Mouse (Mus musculus): ENCODE data around the gene Hba-a1.
"Not testable (repeated sequence)": the region's sequence is repeated elsewhere in the genome, so short reads cannot be mapped to it uniquely, and the experiment has no call there.

Hba-a1 gene

DNA sequence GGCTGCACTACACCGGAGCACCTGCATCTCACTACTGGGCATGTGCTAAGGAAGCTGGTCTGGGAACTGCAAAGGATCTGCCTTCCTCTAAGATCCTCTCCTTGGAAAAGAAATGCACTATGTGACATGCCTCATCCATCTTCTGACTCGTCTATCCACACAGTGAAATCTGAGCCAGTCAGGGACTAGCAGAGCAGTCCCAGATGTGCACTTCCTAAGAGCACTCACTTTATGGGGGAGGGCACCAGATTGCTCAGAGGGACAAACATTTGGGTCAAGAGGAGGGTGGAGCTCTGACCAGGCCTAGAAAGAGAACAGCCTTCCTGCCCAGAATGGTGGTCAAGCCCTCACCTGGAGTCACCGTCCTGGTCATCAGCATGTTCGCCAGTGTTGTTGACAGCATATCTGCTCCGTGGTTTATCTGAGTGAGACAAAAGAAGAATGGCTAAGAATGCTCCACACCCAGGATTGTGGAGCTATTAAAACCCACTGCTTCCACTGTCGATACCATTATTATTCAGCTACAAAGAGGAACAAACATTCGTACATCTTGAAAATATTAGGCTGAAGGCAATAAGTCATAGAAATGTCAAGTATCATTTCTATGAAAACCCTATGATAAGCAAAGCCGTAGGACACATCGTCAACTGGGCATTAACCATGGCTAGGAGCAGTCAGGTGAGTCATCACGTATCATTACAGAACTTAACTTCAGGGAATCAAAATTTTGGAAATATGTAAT, 20.5 kb upstream of the Hba-a1 start:
- DNase-seq (ENCODE audit: low spot score): no peak

DNA sequence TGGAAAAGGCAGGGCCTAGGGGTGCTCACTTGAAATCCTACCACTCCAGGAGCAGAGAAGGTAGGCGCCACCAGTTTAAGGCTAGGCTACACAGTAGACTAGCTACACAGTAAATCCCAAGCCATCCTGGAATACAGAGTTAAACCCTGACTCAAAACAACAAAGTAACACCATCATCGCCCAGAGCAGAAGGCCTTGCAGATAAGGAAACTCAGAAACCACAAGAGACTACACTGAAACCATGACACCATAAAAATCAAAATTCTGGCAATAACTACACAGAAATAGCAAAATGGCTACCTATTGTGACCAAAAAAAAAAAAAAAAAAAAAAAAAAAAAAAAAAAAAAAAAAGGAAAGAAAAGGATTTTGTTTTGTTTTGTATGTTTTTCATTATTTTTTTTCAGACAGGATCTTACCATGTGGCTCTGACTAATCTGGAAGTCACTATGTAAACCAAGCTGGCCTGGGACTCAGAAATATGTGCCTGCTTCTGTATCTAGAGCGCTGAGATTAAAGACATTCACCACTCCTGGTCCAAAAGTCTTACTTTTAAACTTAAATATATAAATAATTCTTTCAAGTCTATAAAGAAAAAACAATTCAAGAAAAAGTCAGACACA, 18.1 kb upstream of the Hba-a1 start:
- no peak for DNase-seq (ENCODE audit: low spot score)

GRCm38 (mm10) chr11:32266194-32266593, 17.1 kb upstream of the Hba-a1 start:
- DNase-seq (ENCODE audit: low spot score): no peak

- DNase-seq (ENCODE audit: low spot score): no peak
Observed at GRCm38 (mm10) chr11:32266776-32267175, 16.5 kb upstream of the Hba-a1 start.

DNA sequence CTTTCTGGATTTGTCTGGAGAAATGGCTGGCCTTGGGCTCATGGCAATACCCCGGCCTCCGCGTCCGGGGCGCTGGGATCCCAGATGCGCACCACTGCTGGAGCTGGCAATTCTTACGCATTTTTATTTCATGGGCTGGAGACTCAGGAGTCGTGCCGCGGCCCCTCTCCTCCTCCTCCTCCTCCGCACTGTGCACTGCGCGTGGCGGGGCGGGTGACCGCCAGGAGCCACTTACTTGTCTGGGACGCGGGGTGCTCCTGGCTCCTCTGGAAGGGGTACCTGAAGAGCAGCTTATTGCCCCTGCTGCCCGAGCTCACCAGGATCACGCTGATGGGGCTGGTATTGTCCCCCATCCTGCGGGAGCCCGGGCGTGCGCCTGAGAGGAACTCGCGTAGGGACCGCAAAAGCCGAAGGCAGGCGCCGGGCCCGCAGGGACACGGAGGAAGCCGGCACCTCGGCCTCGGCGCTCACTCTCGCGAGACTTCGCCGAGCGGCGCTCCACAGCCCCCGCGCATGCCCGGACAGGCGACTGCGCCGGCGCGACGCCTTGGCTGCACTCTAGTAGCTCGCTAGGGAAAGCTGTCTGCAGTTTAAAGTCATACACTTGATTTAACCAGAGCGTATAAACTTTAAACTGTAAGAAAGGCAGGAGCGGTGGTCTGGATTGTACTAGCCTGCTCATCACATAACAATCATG, 16.0 kb upstream of the Hba-a1 start, which contains the start of gene Nprl3:
Nprl3 (minus strand) TSS at position 520 of the 697 bp plus-strand sequence.
- DNase-seq (ENCODE audit: low spot score): peak; percentile 93

GRCm38 (mm10) chr11:32267964-32268363, 15.3 kb upstream of the Hba-a1 start:
- DNase-seq (ENCODE audit: low spot score): no peak

GRCm38 (mm10) chr11:32268952-32269351, 14.4 kb upstream of the Hba-a1 start:
- DNase-seq (ENCODE audit: low spot score): no peak

DNA sequence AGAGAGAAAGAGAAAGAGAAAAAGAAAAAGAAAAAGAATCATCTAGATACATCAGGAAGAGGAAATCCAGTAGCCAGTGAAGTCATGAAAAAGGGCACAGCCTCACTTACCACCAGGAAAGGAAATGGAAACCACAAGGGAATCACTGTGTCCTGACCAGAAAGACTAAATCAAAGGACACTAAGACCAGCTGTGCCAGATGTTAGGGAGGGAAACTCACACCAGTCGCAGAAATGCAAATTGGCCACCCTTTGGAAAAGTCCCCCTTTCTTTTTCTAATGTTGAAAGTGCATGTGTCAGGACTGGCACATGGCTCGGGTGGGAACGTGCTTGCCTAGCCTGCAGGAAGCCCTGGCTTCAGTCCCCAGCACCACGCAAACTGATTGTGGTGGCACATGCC, 12.1 kb upstream of the Hba-a1 start:
- no peak for DNase-seq (ENCODE audit: low spot score)

DNA sequence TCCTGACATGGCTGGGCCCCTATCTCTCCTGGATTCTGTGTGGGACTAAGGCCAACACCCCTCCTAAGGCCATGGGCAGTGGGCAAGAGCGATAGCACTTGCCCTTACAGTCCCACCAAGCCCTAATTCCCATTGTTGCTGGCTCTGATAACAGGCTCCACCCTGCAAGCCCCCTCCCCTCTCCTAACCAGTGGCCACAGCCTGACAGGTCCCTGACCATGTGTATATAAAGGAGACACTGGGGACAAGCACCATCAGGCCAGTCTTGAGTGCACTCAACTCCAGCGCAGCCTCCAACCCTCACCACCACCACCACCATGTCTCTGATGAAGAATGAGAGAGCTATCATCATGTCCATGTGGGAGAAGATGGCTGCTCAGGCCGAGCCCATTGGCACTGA, 7.0 kb upstream of the Hba-a1 start, which contains the start of gene Hba-x:
Hba-x (plus strand) TSS at position 54 of the 400 bp plus-strand sequence.
- DNase-seq (ENCODE audit: low spot score): peak; percentile 52

GRCm38 (mm10) chr11:32277736-32278457, 5.4 kb upstream of the Hba-a1 start:
- peak; percentile 48 for DNase-seq (ENCODE audit: low spot score)

GRCm38 (mm10) chr11:32278458-32278957, 4.8 kb upstream of the Hba-a1 start:
- no peak for DNase-seq (ENCODE audit: low spot score)

DNA sequence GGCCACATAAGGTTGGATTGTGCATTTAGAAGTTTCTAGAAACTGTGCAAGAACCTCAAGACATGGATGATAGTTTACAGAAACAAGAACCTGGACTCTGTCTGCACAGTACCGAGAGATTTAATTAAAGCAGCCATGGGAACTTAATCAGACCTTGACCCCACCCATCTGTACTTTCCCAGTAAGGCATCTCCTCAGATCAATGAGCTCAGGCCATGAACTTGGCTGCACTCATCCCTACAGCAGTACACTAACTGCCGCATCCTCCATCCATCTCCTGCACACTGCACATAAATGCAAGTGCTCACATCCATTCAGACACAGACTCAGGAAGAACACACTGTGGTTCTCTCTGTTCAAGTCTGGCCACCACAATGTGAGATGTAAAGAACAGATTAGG, 2.7 kb upstream of the Hba-a1 start:
- no peak for DNase-seq (ENCODE audit: low spot score)

- DNase-seq (ENCODE audit: low spot score): no peak
Observed at GRCm38 (mm10) chr11:32281416-32282144, 1.7 kb upstream of the Hba-a1 start.

GRCm38 (mm10) chr11:32284582-32284981, 1.3 kb downstream of the Hba-a1 start:
- not testable (repeated sequence) for DNase-seq (ENCODE audit: low spot score)

DNA sequence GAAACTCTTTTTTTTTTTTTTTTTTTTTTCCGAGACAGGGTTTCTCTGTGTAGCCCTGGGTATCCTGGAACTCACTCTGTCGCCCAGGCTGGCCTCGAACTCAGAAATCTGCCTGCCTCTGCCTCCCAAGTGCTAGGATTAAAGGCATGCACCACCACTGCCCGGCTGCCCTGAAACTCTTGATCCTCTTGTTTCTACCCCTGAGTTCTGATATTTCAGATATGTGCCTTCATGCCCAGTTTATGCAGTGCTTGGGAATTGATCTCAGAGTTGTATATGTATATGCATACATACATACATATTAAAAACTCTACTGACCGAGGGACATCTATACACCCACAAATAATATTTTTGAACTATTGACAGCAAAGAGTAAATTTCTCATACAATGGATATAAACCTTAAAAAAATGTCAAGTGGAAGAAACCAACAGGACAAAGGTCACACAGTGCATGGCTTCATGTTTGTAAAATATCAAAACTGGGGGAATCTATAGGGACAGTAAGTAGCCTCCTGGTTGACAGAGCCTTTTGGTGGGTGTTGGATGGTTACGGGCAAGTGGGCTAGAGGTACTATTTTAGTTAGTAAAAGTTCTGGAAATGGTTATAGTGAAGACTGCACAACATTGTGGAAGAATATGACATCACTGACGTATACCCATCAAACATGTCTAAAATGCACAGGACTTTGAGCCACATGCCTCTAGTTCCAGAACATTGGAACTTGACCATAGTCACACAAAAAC, 1.9 kb downstream of the Hba-a1 start:
- no peak for DNase-seq (ENCODE audit: low spot score)

DNA sequence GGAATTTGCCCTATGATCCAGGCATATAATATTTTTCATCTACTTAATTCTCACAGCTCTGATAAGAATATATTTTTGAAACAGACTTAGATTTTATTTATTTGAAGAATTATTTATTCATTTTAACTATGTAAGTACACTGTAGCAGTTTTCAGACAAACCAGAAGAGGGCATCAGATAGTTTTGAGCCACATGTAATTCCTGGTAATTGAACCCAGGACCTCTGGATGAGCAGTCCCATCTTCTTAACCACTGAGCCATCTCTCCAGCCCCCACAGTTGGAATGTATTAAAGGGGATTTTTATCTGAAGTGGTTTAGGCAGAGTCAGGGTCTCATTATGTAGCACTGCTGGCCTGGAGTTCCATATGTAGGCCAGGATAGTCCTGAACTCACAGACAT, 2.6 kb downstream of the Hba-a1 start:
- DNase-seq (ENCODE audit: low spot score): not testable (repeated sequence)

- DNase-seq (ENCODE audit: low spot score): not testable (repeated sequence)
Observed at GRCm38 (mm10) chr11:32286695-32287492, 3.6 kb downstream of the Hba-a1 start, which contains the start of gene Hbq1b. Gene Hbq1b, plus strand, starts transcription at chr11:32286965.

DNA sequence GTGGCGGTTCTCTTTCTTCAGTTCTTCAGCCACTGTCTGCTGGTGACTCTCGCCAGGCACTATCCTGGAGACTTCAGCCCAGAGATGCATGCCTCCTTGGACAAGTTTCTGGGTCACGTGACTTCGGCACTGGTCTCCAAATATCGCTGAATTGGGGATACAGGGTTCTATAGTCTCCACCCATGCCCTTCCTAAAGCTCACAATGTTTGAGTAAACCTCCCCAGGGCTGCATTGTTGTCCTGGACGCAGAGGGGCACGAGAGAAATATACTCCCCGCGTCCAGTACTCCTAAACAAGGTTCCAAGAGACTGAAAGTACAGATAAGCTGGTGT, 4.1 kb downstream of the Hba-a1 start:
- DNase-seq (ENCODE audit: low spot score): no peak

- DNase-seq (ENCODE audit: low spot score): not testable (repeated sequence)
Observed at GRCm38 (mm10) chr11:32292819-32293218, 9.5 kb downstream of the Hba-a1 start.

DNA sequence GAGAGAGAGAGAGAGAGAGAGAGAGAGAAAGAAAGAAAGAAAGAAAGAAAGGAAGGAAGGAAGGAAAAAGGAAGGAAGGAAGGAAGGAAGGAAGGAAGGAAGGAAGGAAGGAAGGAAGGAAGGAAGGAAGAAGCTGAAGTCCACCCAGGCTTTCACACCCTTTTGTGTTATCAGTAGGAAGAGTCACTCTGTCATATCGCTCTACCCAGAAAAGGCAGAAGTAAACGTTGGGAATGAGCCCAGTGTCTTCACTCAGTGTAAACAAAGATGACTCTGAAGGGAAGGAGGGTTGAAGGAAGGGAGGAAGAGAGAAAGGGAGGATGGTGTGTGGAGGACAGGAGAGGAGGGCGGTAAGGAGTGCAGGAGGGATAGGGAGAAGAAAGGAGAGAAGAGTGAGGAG, 10.2 kb downstream of the Hba-a1 start:
- not testable (repeated sequence) for DNase-seq (ENCODE audit: low spot score)

All from yolk sac, embryonic 10.5 days (tissue).